Mouse (Mus musculus): ENCODE data around the gene Ip6k1.

Ip6k1 gene

GRCm38 (mm10) chr9:107963700-107964099 is 38.6 kb upstream of the Ip6k1 start:
- TF ChIP-seq CTCF (conservative IDR thresholded peaks at IDR 0.05; ENCODE audit: low read length): peak; percentile 96
- no peak for TF ChIP-seq NANOG (IDR thresholded peaks at IDR 0.05; ENCODE audit: borderline replicate concordance, low read length)
- Histone ChIP-seq H3K36me3 (ENCODE audit: insufficient read depth, low read length) (peaks cover 100% of the 10 kb centered on the region), H3K9me3 (ENCODE audit: low read length) (no peaks in the 10 kb centered on the region), H3K4me3 (replicated peaks; ENCODE audit: low read length) (no peak overlapping the region), H3K27me3 (ENCODE audit: insufficient read depth, low read length) (no peaks in the 10 kb centered on the region), H3K4me1 (replicated peaks; ENCODE audit: low read depth, low read length) (peaks cover 65% of the 10 kb centered on the region)

GRCm38 (mm10) chr9:107964681-107965080 is 37.6 kb upstream of the Ip6k1 start:
- Histone ChIP-seq H3K9me3 (ENCODE audit: low read length) (no peaks in the 10 kb centered on the region), H3K27me3 (ENCODE audit: insufficient read depth, low read length) (no peaks in the 10 kb centered on the region), H3K4me1 (replicated peaks; ENCODE audit: low read depth, low read length) (peaks cover 58% of the 10 kb centered on the region), H3K4me3 (replicated peaks; ENCODE audit: low read length) (no peak overlapping the region), H3K36me3 (ENCODE audit: insufficient read depth, low read length) (peaks cover 100% of the 10 kb centered on the region)
- TF ChIP-seq POU5F1 (IDR thresholded peaks at IDR 0.05; ENCODE audit: borderline replicate concordance, low read length) (no peak), NANOG (IDR thresholded peaks at IDR 0.05; ENCODE audit: borderline replicate concordance, low read length) (no peak), CTCF (conservative IDR thresholded peaks at IDR 0.05; ENCODE audit: low read length) (no peak)

GRCm38 (mm10) chr9:107966676-107967075 is 35.6 kb upstream of the Ip6k1 start:
- H3K9me3 ChIP-seq (ENCODE audit: low read length): no peaks in the 10 kb centered on the region
- TF ChIP-seq NANOG (IDR thresholded peaks at IDR 0.05; ENCODE audit: borderline replicate concordance, low read length): no peak
- no peak for TF ChIP-seq CTCF (conservative IDR thresholded peaks at IDR 0.05; ENCODE audit: low read length)
- TF ChIP-seq POU5F1 (IDR thresholded peaks at IDR 0.05; ENCODE audit: borderline replicate concordance, low read length): no peak
- peaks cover 100% of the 10 kb centered on the region for H3K36me3 ChIP-seq (ENCODE audit: insufficient read depth, low read length)
- no peaks in the 10 kb centered on the region for H3K27me3 ChIP-seq (ENCODE audit: insufficient read depth, low read length)
- no peak overlapping the region for H3K4me3 ChIP-seq (replicated peaks; ENCODE audit: low read length)
- H3K4me1 ChIP-seq (replicated peaks; ENCODE audit: low read depth, low read length): peaks cover 58% of the 10 kb centered on the region

- Histone ChIP-seq H3K4me3 (replicated peaks; ENCODE audit: low read length) (no peak overlapping the region), H3K36me3 (ENCODE audit: insufficient read depth, low read length) (peaks cover 100% of the 10 kb centered on the region), H3K9me3 (ENCODE audit: low read length) (no peaks in the 10 kb centered on the region), H3K27me3 (ENCODE audit: insufficient read depth, low read length) (no peaks in the 10 kb centered on the region), H3K4me1 (replicated peaks; ENCODE audit: low read depth, low read length) (peaks cover 58% of the 10 kb centered on the region)
- TF ChIP-seq POU5F1 (IDR thresholded peaks at IDR 0.05; ENCODE audit: borderline replicate concordance, low read length): no peak
- no peak for TF ChIP-seq NANOG (IDR thresholded peaks at IDR 0.05; ENCODE audit: borderline replicate concordance, low read length)
- TF ChIP-seq CTCF (conservative IDR thresholded peaks at IDR 0.05; ENCODE audit: low read length): no peak
Measured at GRCm38 (mm10) chr9:107967437-107967836, 34.9 kb upstream of the Ip6k1 start.

DNA sequence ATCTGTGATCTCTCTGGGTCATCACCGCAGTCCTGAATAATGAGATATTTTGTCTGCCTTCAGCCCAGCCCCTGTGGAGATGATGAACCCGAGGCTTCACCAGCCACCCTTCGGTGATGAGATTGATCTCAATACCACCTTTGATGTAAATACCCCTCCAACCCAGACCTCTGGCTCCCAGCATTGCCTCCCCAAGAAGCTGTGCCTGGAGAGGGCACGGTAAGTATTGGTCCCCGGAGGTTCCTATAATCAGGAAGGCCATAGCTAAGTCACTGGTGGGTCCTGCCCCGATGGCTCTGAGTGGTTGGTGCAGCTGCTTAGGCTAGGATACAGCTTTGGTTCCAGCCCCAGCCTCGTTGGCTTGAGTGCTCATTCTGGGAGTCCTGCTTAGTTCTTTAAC is 33.8 kb upstream of the Ip6k1 start:
- TF ChIP-seq NANOG (IDR thresholded peaks at IDR 0.05; ENCODE audit: borderline replicate concordance, low read length) (no peak), POU5F1 (IDR thresholded peaks at IDR 0.05; ENCODE audit: borderline replicate concordance, low read length) (no peak), CTCF (conservative IDR thresholded peaks at IDR 0.05; ENCODE audit: low read length) (no peak)
- no peaks in the 10 kb centered on the region for H3K9me3 ChIP-seq (ENCODE audit: low read length)
- H3K4me3 ChIP-seq (replicated peaks; ENCODE audit: low read length): no peak overlapping the region
- H3K27me3 ChIP-seq (ENCODE audit: insufficient read depth, low read length): no peaks in the 10 kb centered on the region
- peaks cover 100% of the 10 kb centered on the region for H3K36me3 ChIP-seq (ENCODE audit: insufficient read depth, low read length)
- H3K4me1 ChIP-seq (replicated peaks; ENCODE audit: low read depth, low read length): peaks cover 48% of the 10 kb centered on the region

GRCm38 (mm10) chr9:107970311-107970710 is 32.0 kb upstream of the Ip6k1 start:
- H3K27me3 ChIP-seq (ENCODE audit: insufficient read depth, low read length): no peaks in the 10 kb centered on the region
- TF ChIP-seq CTCF (conservative IDR thresholded peaks at IDR 0.05; ENCODE audit: low read length) (no peak), NANOG (IDR thresholded peaks at IDR 0.05; ENCODE audit: borderline replicate concordance, low read length) (no peak), POU5F1 (IDR thresholded peaks at IDR 0.05; ENCODE audit: borderline replicate concordance, low read length) (no peak)

GRCm38 (mm10) chr9:107971690-107972541 is 30.4 kb upstream of the Ip6k1 start:
- Histone ChIP-seq H3K27me3 (ENCODE audit: insufficient read depth, low read length) (peaks cover 6% of the 10 kb centered on the region; the same call in 1 of the 2 replicates), H3K36me3 (ENCODE audit: insufficient read depth, low read length) (peaks cover 67% of the 10 kb centered on the region), H3K4me1 (replicated peaks; ENCODE audit: low read depth, low read length) (peaks cover 31% of the 10 kb centered on the region), H3K4me3 (replicated peaks; ENCODE audit: low read length) (no peak overlapping the region), H3K9me3 (ENCODE audit: low read length) (no peaks in the 10 kb centered on the region)
- TF ChIP-seq POU5F1 (IDR thresholded peaks at IDR 0.05; ENCODE audit: borderline replicate concordance, low read length) (no peak), NANOG (IDR thresholded peaks at IDR 0.05; ENCODE audit: borderline replicate concordance, low read length) (peak; percentile 46; the same call in 1 of the 2 replicates), CTCF (conservative IDR thresholded peaks at IDR 0.05; ENCODE audit: low read length) (no peak)

More at GRCm38 (mm10) chr9:107970311-107970710, 32.0 kb upstream of the Ip6k1 start:
- Histone ChIP-seq H3K4me1 (replicated peaks; ENCODE audit: low read depth, low read length) (peaks cover 31% of the 10 kb centered on the region), H3K9me3 (ENCODE audit: low read length) (no peaks in the 10 kb centered on the region), H3K36me3 (ENCODE audit: insufficient read depth, low read length) (peaks cover 83% of the 10 kb centered on the region), H3K4me3 (replicated peaks; ENCODE audit: low read length) (no peak overlapping the region)

DNA sequence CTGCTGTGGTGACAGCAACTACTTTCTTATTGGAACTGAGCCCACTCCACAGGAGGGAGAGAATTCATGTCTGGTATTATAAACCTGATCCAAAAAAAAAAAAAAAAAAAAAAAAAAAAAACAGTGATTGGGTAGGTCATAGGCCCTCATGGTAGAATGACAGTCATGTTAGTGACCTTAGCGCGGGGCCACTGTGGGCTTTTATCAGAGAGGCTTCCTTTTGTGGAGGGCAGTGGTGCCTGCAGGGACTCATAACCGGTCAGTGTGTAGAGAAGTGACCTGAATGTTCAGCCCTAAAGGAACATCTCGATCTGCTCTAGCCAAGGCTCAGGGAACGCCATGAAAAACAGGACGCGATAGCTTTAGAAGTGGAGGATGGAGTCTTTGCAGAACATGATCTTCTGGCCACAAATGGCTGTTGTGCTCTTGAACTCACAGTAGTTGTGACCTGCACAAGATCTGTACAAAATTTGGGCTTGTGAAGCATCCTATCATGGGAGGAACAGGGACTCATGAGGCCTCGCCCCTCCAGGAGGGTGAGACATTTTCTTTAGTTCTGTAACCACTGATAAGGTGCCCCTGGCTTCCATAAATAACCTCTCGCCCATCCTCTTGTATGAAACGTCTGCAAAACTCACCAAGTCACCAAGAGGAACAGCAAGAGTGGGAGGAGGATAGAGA is 27.7 kb upstream of the Ip6k1 start:
- Histone ChIP-seq H3K4me1 (replicated peaks; ENCODE audit: low read depth, low read length) (peaks cover 29% of the 10 kb centered on the region), H3K9me3 (ENCODE audit: low read length) (no peaks in the 10 kb centered on the region), H3K27me3 (ENCODE audit: insufficient read depth, low read length) (peaks cover 22% of the 10 kb centered on the region), H3K36me3 (ENCODE audit: insufficient read depth, low read length) (peaks cover 40% of the 10 kb centered on the region), H3K4me3 (replicated peaks; ENCODE audit: low read length) (no peak overlapping the region)
- no peak for TF ChIP-seq POU5F1 (IDR thresholded peaks at IDR 0.05; ENCODE audit: borderline replicate concordance, low read length)
- no peak for TF ChIP-seq CTCF (conservative IDR thresholded peaks at IDR 0.05; ENCODE audit: low read length)
- TF ChIP-seq NANOG (IDR thresholded peaks at IDR 0.05; ENCODE audit: borderline replicate concordance, low read length): no peak
